ENCODE assay signal across 8 mouse cellular contexts in the genomic region with DNA sequence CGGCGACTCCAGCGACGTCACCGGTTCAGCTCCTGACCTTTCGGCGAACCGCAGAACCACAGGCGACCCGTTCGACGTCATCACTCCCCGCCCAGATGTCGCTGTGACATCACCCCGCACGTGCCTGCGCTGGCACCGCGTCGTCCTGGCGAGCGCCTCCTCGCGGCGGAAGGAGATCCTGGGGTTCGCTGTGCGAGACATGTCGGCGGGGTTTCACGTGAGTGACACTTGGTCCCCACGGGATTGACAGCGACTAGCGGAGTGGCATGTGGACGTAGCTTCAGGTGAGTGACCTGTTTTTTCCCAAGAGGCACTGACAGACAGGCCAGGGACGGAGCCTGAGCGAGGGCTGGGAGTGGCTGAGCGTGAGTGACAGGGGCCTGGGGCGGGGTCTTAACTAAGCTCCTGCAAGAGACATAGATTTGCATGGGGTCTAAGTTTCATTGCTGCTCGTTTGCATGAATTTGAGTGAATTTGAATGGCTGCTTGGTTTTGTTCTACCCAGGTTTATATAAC.
DNase-seq lines count a peak whose midpoint lies in the region; ATAC-seq and TF ChIP-seq lines count a peak whose summit lies in the region.

No protein-coding gene starts in this region.

- peak overlapping the region; percentile 26; the same call in 1 of the 2 replicates for H3K4me2 ChIP-seq in CH12.LX (ENCODE audit: insufficient read depth, low read depth, poor library complexity, severe bottlenecking)
- peak overlapping the region; percentile 59 for H3K4me2 ChIP-seq in forebrain, embryonic 12.5 days
- H3K4me2 ChIP-seq in heart, postnatal 0 days (ENCODE audit: low read depth, low read length), result peak overlapping the region; percentile 65
- H3K4me2 ChIP-seq in liver, embryonic 16.5 days (ENCODE audit: low read depth, low read length), result peak overlapping the region; percentile 95
- H3K4me2 ChIP-seq in neural tube, embryonic 15.5 days, result peak overlapping the region; percentile 58

- H3K9me3 ChIP-seq in CH12.LX (replicated peaks; ENCODE audit: low read length), result peaks cover 42% of the 10 kb centered on the region
- peaks cover 17% of the 10 kb centered on the region for H3K9me3 ChIP-seq in forebrain, embryonic 12.5 days
- no peaks in the 10 kb centered on the region for H3K9me3 ChIP-seq in heart, postnatal 0 days (replicated peaks; ENCODE audit: control insufficient read depth, low read length)
- peaks cover 16% of the 10 kb centered on the region; the same call in 1 of the 2 replicates for H3K9me3 ChIP-seq in liver, embryonic 16.5 days (replicated peaks; ENCODE audit: control insufficient read depth, low read length)
- H3K9me3 ChIP-seq in neural tube, embryonic 15.5 days (replicated peaks), result no peaks in the 10 kb centered on the region

- in situ Hi-C loops in CH12.LX (cut with MboI; ENCODE audit: low pct_ligation_motif_present, low pct_unique_long_range_greater_than_20kb, low sequenced_read_pairs), result loop anchor here (5.0 kb wide), 2 partner anchors 72 to 117 kb away; partner anchors contain the start of gene Rab10

- H3K4me3 ChIP-seq in CH12.LX (replicated peaks in 1 of 3; ENCODE audit: low read depth in 2 of 3, low read length in 2 of 3, poor library complexity in 1 of 3), result peak overlapping the region; percentile 44 to 77 (median 70)
- H3K4me3 ChIP-seq in forebrain, embryonic 12.5 days (replicated peaks), result peak overlapping the region; percentile 58
- peak overlapping the region; percentile 57 for H3K4me3 ChIP-seq in heart, postnatal 0 days (ENCODE audit: low read depth, low read length)
- peak overlapping the region; percentile 76 for H3K4me3 ChIP-seq in liver, embryonic 16.5 days (ENCODE audit: low read depth, low read length)
- H3K4me3 ChIP-seq in neural tube, embryonic 15.5 days (replicated peaks), result peak overlapping the region; percentile 62

- H3K27ac ChIP-seq in CH12.LX (ENCODE audit: insufficient read depth, low read depth), result peak overlapping the region; percentile 96
- peak overlapping the region; percentile 80 for H3K27ac ChIP-seq in forebrain, embryonic 12.5 days
- H3K27ac ChIP-seq in heart, postnatal 0 days (ENCODE audit: low read depth), result peak overlapping the region; percentile 92
- H3K27ac ChIP-seq in liver, embryonic 16.5 days (ENCODE audit: low read length), result peak overlapping the region; percentile 88
- peak overlapping the region; percentile 91 for H3K27ac ChIP-seq in neural tube, embryonic 15.5 days (replicated peaks)

- peak; percentile 42; the same call in 1 of the 2 replicates for TF ChIP-seq POLR2A in CH12.LX (IDR thresholded peaks at IDR 0.05; ENCODE audit: low read depth, low read length)

- peaks cover 42 to 43% of the 10 kb centered on the region in 2 experiments for H3K36me3 ChIP-seq in CH12.LX (replicated peaks in 1 of 2; ENCODE audit: control insufficient read depth in 1 of 2, insufficient read depth in 1 of 2, low read length in 1 of 2)
- peaks cover 35% of the 10 kb centered on the region for H3K36me3 ChIP-seq in forebrain, embryonic 12.5 days (replicated peaks)
- H3K36me3 ChIP-seq in heart, postnatal 0 days (replicated peaks; ENCODE audit: control insufficient read depth, insufficient read depth, low read length), result peaks cover 40% of the 10 kb centered on the region
- H3K36me3 ChIP-seq in liver, embryonic 16.5 days (ENCODE audit: control insufficient read depth, insufficient read depth), result peaks cover 39% of the 10 kb centered on the region
- peaks cover 30% of the 10 kb centered on the region for H3K36me3 ChIP-seq in neural tube, embryonic 15.5 days

- TF ChIP-seq RAD21 in CH12.LX (IDR thresholded peaks at IDR 0.05; ENCODE audit: low read depth, low read length), result peak; percentile 9

- dilution Hi-C loops in CH12.LX (cut with MboI; ENCODE audit: extremely low pct_ligation_motif_present, extremely low pct_unique_long_range_greater_than_20kb, low sequenced_read_pairs), result no loop called here

- no peaks in the 10 kb centered on the region for H3K79me2 ChIP-seq in CH12.LX (replicated peaks; ENCODE audit: control insufficient read depth, extremely low read depth, insufficient read depth, poor library complexity, severe bottlenecking)

- peak overlapping the region; percentile 52 for H3K9ac ChIP-seq in CH12.LX (ENCODE audit: insufficient read depth, low read depth)
- 0 out of 2 replicates have a peak overlapping the region, but pooled peaks have one; percentile 29 for H3K9ac ChIP-seq in forebrain, embryonic 12.5 days
- H3K9ac ChIP-seq in heart, postnatal 0 days (replicated peaks; ENCODE audit: low read depth, low read length), result peak overlapping the region; percentile 43
- H3K9ac ChIP-seq in liver, embryonic 16.5 days (ENCODE audit: low read depth, low read length), result peak overlapping the region; percentile 63
- H3K9ac ChIP-seq in neural tube, embryonic 15.5 days (replicated peaks), result peak overlapping the region; percentile 56

- TF ChIP-seq EP300 in CH12.LX (IDR thresholded peaks at IDR 0.05; ENCODE audit: low read length), result peak; percentile 6; the same call in 1 of the 2 replicates
- no peak for TF ChIP-seq EP300 in heart, postnatal 0 days (IDR thresholded peaks at IDR 0.05; ENCODE audit: low read depth)

- WGBS in forebrain, embryonic 12.5 days, result 22% methylated on average over 39 of the region's 39 CpGs
- 13% methylated on average over 39 of the region's 39 CpGs for WGBS in heart, postnatal 0 days
- 8% methylated on average over 39 of the region's 39 CpGs for WGBS in liver, embryonic 16.5 days (ENCODE audit: insufficient replicate concordance)
- 22% methylated on average over 39 of the region's 39 CpGs for WGBS in neural tube, embryonic 15.5 days

- TF ChIP-seq CTCF in CH12.LX (conservative IDR thresholded peaks at IDR 0.05 in 1 of 2, IDR thresholded peaks at IDR 0.05 in 1 of 2; ENCODE audit: low read depth in 2 of 2, low read length in 2 of 2), result peak; percentile 17 to 77; a peak in 2 of 4 replicates
- TF ChIP-seq CTCF in heart, postnatal 0 days (IDR thresholded peaks at IDR 0.05; ENCODE audit: low read depth), result peak; percentile 75

- ATAC-seq in forebrain, embryonic 12.5 days (ENCODE audit: low FRiP score), result peak; percentile 79
- ATAC-seq in heart, postnatal 0 days (ENCODE audit: insufficient read depth, low read depth), result peak; percentile 85
- peak; percentile 83 for ATAC-seq in liver, embryonic 16.5 days (ENCODE audit: low read depth)
- peak; percentile 86 for ATAC-seq in neural tube, embryonic 15.5 days (ENCODE audit: low FRiP score)

- peak; percentile 90 for DNase-seq in CH12.LX (ENCODE audit: extremely low read depth)
- DNase-seq in c-Kit-negative CD71-positive TER-119-positive erythroid progenitor cells, embryonic 14.5 days (ENCODE audit: low read depth, low spot score), result peak; percentile 76
- peak; percentile 86 for DNase-seq in heart, postnatal 0 days (ENCODE audit: low spot score)
- peak; percentile 97 for DNase-seq in kidney, postnatal 4 days
- peak; percentile 93 for DNase-seq in testis, postnatal 14 days (ENCODE audit: low spot score)

- H3K4me1 ChIP-seq in CH12.LX (ENCODE audit: control insufficient read depth in 1 of 2, insufficient read depth in 2 of 2), result peaks cover 15 to 17% of the 10 kb centered on the region in 2 experiments
- H3K4me1 ChIP-seq in forebrain, embryonic 12.5 days, result peaks cover 6% of the 10 kb centered on the region
- H3K4me1 ChIP-seq in heart, postnatal 0 days (ENCODE audit: control insufficient read depth, insufficient read depth), result no peaks in the 10 kb centered on the region; the same call in 1 of the 2 replicates
- peaks cover 8% of the 10 kb centered on the region for H3K4me1 ChIP-seq in liver, embryonic 16.5 days (ENCODE audit: control insufficient read depth, low read depth, low read length)
- peaks cover 19% of the 10 kb centered on the region; the same call in 1 of the 2 replicates for H3K4me1 ChIP-seq in neural tube, embryonic 15.5 days

- no peaks in the 10 kb centered on the region for H3K27me3 ChIP-seq in CH12.LX (replicated peaks)
- no peaks in the 10 kb centered on the region for H3K27me3 ChIP-seq in forebrain, embryonic 12.5 days
- H3K27me3 ChIP-seq in heart, postnatal 0 days (ENCODE audit: control insufficient read depth, insufficient read depth, low read length), result no peaks in the 10 kb centered on the region
- H3K27me3 ChIP-seq in liver, embryonic 16.5 days (ENCODE audit: control insufficient read depth, insufficient read depth, low read depth, low read length), result no peaks in the 10 kb centered on the region
- H3K27me3 ChIP-seq in neural tube, embryonic 15.5 days (replicated peaks), result no peaks in the 10 kb centered on the region

TF ChIP-seq in CH12.LX, 34 proteins besides CTCF, POLR2A, EP300 and RAD21 (continues in another document):
- TF ChIP-seq PAX5 (IDR thresholded peaks at IDR 0.05; ENCODE audit: low read length) (no peak), JUN (IDR thresholded peaks at IDR 0.05; ENCODE audit: insufficient read depth, low read depth, low read length) (peak; percentile 28; the same call in 1 of the 2 replicates), USF1 (IDR thresholded peaks at IDR 0.05; ENCODE audit: low read depth, low read length) (peak; percentile 62), MXI1 (IDR thresholded peaks at IDR 0.05; ENCODE audit: low read depth, low read length) (peak; percentile 94), ZMIZ1 (IDR thresholded peaks at IDR 0.05; ENCODE audit: low read depth, low read length) (peak; percentile 73; the same call in 1 of the 2 replicates), POLR2AphosphoS2 (IDR thresholded peaks at IDR 0.05; ENCODE audit: low read depth, low read length) (peak; percentile 58; the same call in 1 of the 2 replicates), ZC3H11A (IDR thresholded peaks at IDR 0.05; ENCODE audit: low read depth, low read length) (0 out of 2 replicates have a peak, but pooled peaks have one; percentile 5), CHD2 (IDR thresholded peaks at IDR 0.05; ENCODE audit: low read length) (no peak), ZKSCAN1 (IDR thresholded peaks at IDR 0.05; ENCODE audit: borderline replicate concordance, low read depth, low read length) (no peak), NELFE (IDR thresholded peaks at IDR 0.05; ENCODE audit: low read depth, low read length) (peak; percentile 74), KAT2A (IDR thresholded peaks at IDR 0.05; ENCODE audit: insufficient replicate concordance, low read length) (no peak), ELF1 (IDR thresholded peaks at IDR 0.05; ENCODE audit: low read depth, low read length) (no peak), GABPA (IDR thresholded peaks at IDR 0.05; ENCODE audit: insufficient replicate concordance, low read depth, low read length) (peak; percentile 89), TCF12 (IDR thresholded peaks at IDR 0.05; ENCODE audit: low read depth, low read length) (0 out of 2 replicates have a peak, but pooled peaks have one; percentile 60), USF2 (conservative IDR thresholded peaks at IDR 0.05; ENCODE audit: low read depth, low read length) (no peak; the same call in 1 of the 2 replicates), SIN3A (IDR thresholded peaks at IDR 0.05; ENCODE audit: low read length) (peak; percentile 95), CHD1 (IDR thresholded peaks at IDR 0.05; ENCODE audit: low read depth, low read length) (no peak), UBTF (IDR thresholded peaks at IDR 0.05; ENCODE audit: low read depth, low read length) (no peak), JUND (conservative IDR thresholded peaks at IDR 0.05; ENCODE audit: low read depth, low read length) (peak; percentile 38; the same call in 1 of the 2 replicates)

Comparison
In these comparisons a context has a peak if more than half of its experiments do, and no peak if none do; other contexts are left out.
1. Peak in every context shown above with its lines: DNase-seq, ATAC-seq, H3K4me3 ChIP-seq and H3K27ac ChIP-seq.
2. H3K4me2 ChIP-seq: peak in every context shown above with its lines; median percentile 95 in liver, embryonic 16.5 days; 65 in heart, postnatal 0 days; 59 in forebrain, embryonic 12.5 days; 58 in neural tube, embryonic 15.5 days; 26 in CH12.LX.